Comparison of ENCODE assay signal across 10 mouse cellular contexts in the genomic region with DNA sequence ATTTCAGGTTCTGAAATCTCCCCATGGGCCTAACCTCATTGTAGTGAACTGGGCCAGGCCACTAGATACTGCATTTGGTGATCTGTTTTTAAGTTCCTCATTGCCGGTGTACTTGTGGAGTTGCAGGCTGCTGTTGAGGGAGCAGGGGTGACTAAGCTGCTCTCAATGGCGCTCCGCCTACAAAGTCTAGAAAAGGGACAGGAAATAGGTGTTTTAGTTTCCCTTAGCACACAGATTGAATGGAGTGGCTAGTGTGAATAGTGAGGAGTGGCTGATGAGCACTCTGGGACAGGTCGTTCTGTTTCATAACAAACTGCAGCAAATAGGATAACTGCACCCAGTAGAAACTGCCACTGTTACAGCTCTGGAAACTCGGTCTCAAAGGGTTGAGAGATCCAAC. TPM values are rescaled to one million over a fixed set of nuclear protein-coding genes. Genes with fewer than 3 reads are reported as not detected.
DNase-seq lines count a peak whose midpoint lies in the region; ATAC-seq and TF ChIP-seq lines count a peak whose summit lies in the region.
"Had no signal": no experiment of that assay in that cellular context is flagged by ENCODE, and none has a peak within 500 bp of the region (broad histone marks: within the 10 kb centered on the region; RNA-seq: fewer than 3 reads in every experiment).

No protein-coding gene starts in this region.

- H3K27ac ChIP-seq in bone marrow macrophage, adult 2 months (ENCODE audit: insufficient read depth, low read depth, low read length), result peak overlapping the region; percentile 65
- H3K27ac ChIP-seq in intestine, embryonic 16.5 days (ENCODE audit: low read length), result peak overlapping the region; percentile 38; the same call in 1 of the 2 replicates
- H3K27ac ChIP-seq in forebrain, embryonic 11.5 days (ENCODE audit: low read depth, low read length), result no peak overlapping the region
- no peak overlapping the region for H3K27ac ChIP-seq in limb, embryonic 10.5 days
- H3K27ac ChIP-seq: left cerebral cortex, adult 2 months; neural tube, embryonic 12.5 days had no signal

- H3K4me1 ChIP-seq in bone marrow macrophage, adult 2 months (ENCODE audit: control insufficient read depth, insufficient read depth, low read length), result peaks cover 44% of the 10 kb centered on the region
- H3K4me1 ChIP-seq in intestine, embryonic 16.5 days (ENCODE audit: control insufficient read depth, insufficient read depth, low read length), result peaks cover 38% of the 10 kb centered on the region
- H3K4me1 ChIP-seq in forebrain, embryonic 11.5 days (replicated peaks; ENCODE audit: control insufficient read depth, insufficient read depth, low read length), result 0 out of 2 replicates have a peak, but pooled peaks cover under 1% of the 10 kb centered on the region
- peaks cover 14% of the 10 kb centered on the region for H3K4me1 ChIP-seq in limb, embryonic 10.5 days
- H3K4me1 ChIP-seq: neural tube, embryonic 12.5 days had no signal

- H3K27me3 ChIP-seq in intestine, embryonic 16.5 days (replicated peaks; ENCODE audit: control insufficient read depth, insufficient read depth, low read length), result no peaks in the 10 kb centered on the region
- peaks cover 25% of the 10 kb centered on the region for H3K27me3 ChIP-seq in forebrain, embryonic 11.5 days (ENCODE audit: control insufficient read depth, insufficient read depth, low read length)
- no peaks in the 10 kb centered on the region for H3K27me3 ChIP-seq in limb, embryonic 10.5 days (ENCODE audit: low read depth, poor library complexity, severe bottlenecking)
- H3K27me3 ChIP-seq: neural tube, embryonic 12.5 days had no signal

- 56% methylated on average over 5 of the region's 5 CpGs for WGBS in intestine, embryonic 16.5 days
- WGBS in forebrain, embryonic 11.5 days, result 84% methylated on average over 5 of the region's 5 CpGs
- WGBS in limb, embryonic 10.5 days, result 81% methylated on average over 5 of the region's 5 CpGs

- no peak overlapping the region for H3K9ac ChIP-seq in intestine, embryonic 16.5 days (ENCODE audit: low read depth, low read length)
- no peak overlapping the region for H3K9ac ChIP-seq in forebrain, embryonic 11.5 days (ENCODE audit: low read length)
- H3K9ac ChIP-seq: neural tube, embryonic 12.5 days had no signal

- ATAC-seq in frontal cortex, adult (ENCODE audit: low TSS enrichment), result peak; percentile 18
- ATAC-seq in intestine, embryonic 16.5 days, result no peak
- no peak for ATAC-seq in forebrain, embryonic 11.5 days (replicated peaks; ENCODE audit: low FRiP score)

- H3K9me3 ChIP-seq in intestine, embryonic 16.5 days (ENCODE audit: control insufficient read depth, low read length), result no peaks in the 10 kb centered on the region
- H3K9me3 ChIP-seq in forebrain, embryonic 11.5 days (ENCODE audit: control insufficient read depth, low read length), result no peaks in the 10 kb centered on the region
- H3K9me3 ChIP-seq in limb, embryonic 10.5 days (replicated peaks), result no peaks in the 10 kb centered on the region
- H3K9me3 ChIP-seq: neural tube, embryonic 12.5 days had no signal

- no peaks in the 10 kb centered on the region for H3K36me3 ChIP-seq in intestine, embryonic 16.5 days (ENCODE audit: control insufficient read depth, insufficient read depth, low read length)
- no peaks in the 10 kb centered on the region for H3K36me3 ChIP-seq in forebrain, embryonic 11.5 days (ENCODE audit: control insufficient read depth, insufficient read depth, low read length)
- H3K36me3 ChIP-seq in limb, embryonic 10.5 days, result no peaks in the 10 kb centered on the region
- H3K36me3 ChIP-seq: neural tube, embryonic 12.5 days had no signal

- no peak for TF ChIP-seq CTCF in bone marrow macrophage, adult 2 months (IDR thresholded peaks at IDR 0.05; ENCODE audit: low read depth, low read length)

- H3K4me2 ChIP-seq in intestine, embryonic 16.5 days (ENCODE audit: low read depth, low read length), result no peak overlapping the region
- H3K4me2 ChIP-seq in forebrain, embryonic 11.5 days (ENCODE audit: low read depth, low read length, severe bottlenecking), result no peak overlapping the region
- H3K4me2 ChIP-seq: neural tube, embryonic 12.5 days had no signal

- TF ChIP-seq POLR2A in bone marrow macrophage, adult 2 months (IDR thresholded peaks at IDR 0.05; ENCODE audit: borderline replicate concordance, low read depth, low read length), result no peak

- peak overlapping the region; percentile 14; the same call in 1 of the 2 replicates for H3K4me3 ChIP-seq in bone marrow macrophage, adult 2 months (ENCODE audit: insufficient read depth, low read length)
- H3K4me3 ChIP-seq in intestine, embryonic 16.5 days (ENCODE audit: low read length), result no peak overlapping the region
- no peak overlapping the region for H3K4me3 ChIP-seq in forebrain, embryonic 11.5 days (ENCODE audit: low read depth, low read length)
- no peak overlapping the region for H3K4me3 ChIP-seq in limb, embryonic 10.5 days
- H3K4me3 ChIP-seq: left cerebral cortex, adult 2 months; neural tube, embryonic 12.5 days had no signal

- DNase-seq in frontal cortex, postnatal 14 days (ENCODE audit: low spot score in 2 of 2), result no peak
- peak; percentile 32 to 46 for DNase-seq in natural killer cell, adult 2 months (ENCODE audit: low spot score in 2 of 2)
- DNase-seq in forebrain, embryonic 11.5 days (ENCODE audit: low spot score), result no peak
- DNase-seq in limb, embryonic 10.5 days (ENCODE audit: low spot score), result no peak
- no peak for DNase-seq in right cerebral cortex, postnatal 14 days

RNA-seq across cellular contexts. Expression of gene Elmo1, which starts 30.3 kb away (rescaled TPM):
- polyA plus RNA-seq in bone marrow macrophage, adult 2 months (2012; ENCODE audit: insufficient read depth, insufficient read length, missing spikeins), result 57.2 and 60.9 TPM in 2 replicates
- 14.4 and 17.5 TPM in 2 replicates for polyA plus RNA-seq in intestine, embryonic 16.5 days (2015; fragmentation: Nextera tagmentation; extraction: Ambion mirVana)
- 12.3 and 12.8 TPM in 2 replicates for polyA plus RNA-seq in forebrain, embryonic 11.5 days (2014; fragmentation: Nextera tagmentation; extraction: Ambion mirVana)
- 7.1 and 9.1 TPM in 2 replicates for polyA plus RNA-seq in limb, embryonic 10.5 days (2016; fragmentation: Nextera tagmentation; extraction: Ambion mirVana)

Comparison
In these comparisons a context has a peak if more than half of its experiments do, and no peak if none do; other contexts are left out.
1. DNase-seq: peak in natural killer cell, adult 2 months (2 of 2); none in frontal cortex, postnatal 14 days (0 of 2), forebrain, embryonic 11.5 days (single experiment), limb, embryonic 10.5 days (single experiment) and right cerebral cortex, postnatal 14 days (single experiment).
2. H3K27ac ChIP-seq: peak in bone marrow macrophage, adult 2 months (single experiment) and intestine, embryonic 16.5 days (single experiment); none in forebrain, embryonic 11.5 days (single experiment) and limb, embryonic 10.5 days (single experiment).